Mouse (Mus musculus) cortical plate, adult 2 months (tissue): Measurements from ENCODE around the gene Lcmt1. TPM values are rescaled to one million over a fixed set of nuclear protein-coding genes. Genes with fewer than 3 reads are reported as not detected.
A peak's percentile ranks its signal among the peaks of the same experiment; 100 is the strongest.

Experiments used
- H3K27ac ChIP-seq: fragments of 200-500 bp; 2 replicates; pipeline ENCODE4 v1.5.1; 2012; ENCODE audit warnings: low read length, control low read depth, inconsistent platforms; ENCODE audit not compliant: insufficient read depth
- H3K4me1 ChIP-seq: fragments of 200-500 bp; 2 replicates; pipeline ENCODE4 v1.6.1; 2011; ENCODE audit warnings: low read length; ENCODE audit not compliant: control insufficient read depth, insufficient read depth
- H3K4me3 ChIP-seq: fragments of 200-500 bp; 2 replicates; pipeline ENCODE4 v1.5.1; 2011; ENCODE audit warnings: mild to moderate bottlenecking, low read length, control low read depth; ENCODE audit not compliant: insufficient read depth
- CTCF ChIP-seq: fragments of 200-500 bp; IDR thresholded peaks from 2 replicates; pipeline ENCODE4 v1.5.1; 2011; ENCODE audit warnings: mild to moderate bottlenecking, control low read depth, low read length; ENCODE audit not compliant: insufficient read depth; ENCODE audit errors: extremely low read depth
- POLR2A ChIP-seq: fragments of 200-500 bp; IDR thresholded peaks from 2 replicates; pipeline ENCODE4 v1.6.1; 2011; ENCODE audit warnings: mild to moderate bottlenecking, low read length, control low read depth; ENCODE audit not compliant: insufficient read depth; ENCODE audit errors: extremely low read depth
- polyA plus RNA-seq: library from polyadenylated mRNA; depleted of rRNA; stranded (reverse); fragments of >200 nt; gene quantifications from 2 replicates; pipeline ENCODE4 v1.2.3, GENCODE M21; 2012

Gene Lcmt1
- polyA plus RNA-seq, 1 experiment, result 97.5 TPM

DNA sequence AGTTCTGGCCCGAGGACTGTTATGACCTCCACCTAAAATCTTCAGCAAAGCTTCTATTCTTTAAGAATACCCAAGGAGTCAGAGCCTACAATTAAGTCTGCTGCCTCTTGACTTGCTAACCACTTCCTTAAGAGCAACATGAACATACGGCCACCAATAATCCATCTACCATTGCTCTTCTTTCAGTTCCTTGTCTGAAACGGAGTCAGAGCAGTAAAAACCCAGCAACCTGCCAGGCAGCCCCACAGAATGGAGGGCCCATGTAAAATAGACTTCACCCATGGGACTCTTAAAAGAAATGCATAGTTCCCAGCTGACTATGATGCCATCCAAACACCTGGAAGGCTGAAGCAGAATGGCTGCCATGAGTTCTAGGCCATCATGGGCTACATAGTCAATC lies 13.4 kb upstream of the Lcmt1 start:
- H3K4me3 ChIP-seq, result no peak overlapping the region
- H3K4me1 ChIP-seq, result no peaks in the 10 kb centered on the region
- TF ChIP-seq CTCF (no peak), POLR2A (no peak)
- no peak overlapping the region for H3K27ac ChIP-seq

DNA sequence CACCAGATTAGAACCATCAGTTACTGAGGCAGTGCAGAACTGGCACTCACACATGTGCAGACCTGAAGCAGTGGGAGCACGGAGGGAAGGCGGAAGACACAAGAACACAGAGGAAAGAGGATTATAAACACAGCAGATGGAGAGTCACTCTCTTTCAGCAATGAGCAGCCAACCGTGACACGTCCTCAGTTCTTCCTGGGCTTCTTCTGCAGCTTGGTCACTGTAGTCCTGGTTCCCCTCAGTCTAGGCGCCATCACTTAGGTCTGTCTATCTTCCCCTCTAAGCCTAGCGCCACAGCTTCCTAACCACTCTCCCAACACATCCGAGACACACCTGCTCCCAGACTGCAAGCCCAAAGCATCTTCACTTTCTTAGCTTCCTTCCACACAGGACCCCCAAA lies 10.5 kb upstream of the Lcmt1 start:
- Histone ChIP-seq H3K4me1 (peaks cover 3% of the 10 kb centered on the region), H3K4me3 (no peak overlapping the region), H3K27ac (no peak overlapping the region)
- TF ChIP-seq CTCF (no peak), POLR2A (no peak)

- Histone ChIP-seq H3K4me3 (no peak overlapping the region), H3K27ac (no peak overlapping the region), H3K4me1 (peaks cover 7% of the 10 kb centered on the region)
- TF ChIP-seq POLR2A (no peak), CTCF (no peak)
Observed at GRCm38 (mm10) chr7:123360185-123360584, 9.4 kb upstream of the Lcmt1 start.

DNA sequence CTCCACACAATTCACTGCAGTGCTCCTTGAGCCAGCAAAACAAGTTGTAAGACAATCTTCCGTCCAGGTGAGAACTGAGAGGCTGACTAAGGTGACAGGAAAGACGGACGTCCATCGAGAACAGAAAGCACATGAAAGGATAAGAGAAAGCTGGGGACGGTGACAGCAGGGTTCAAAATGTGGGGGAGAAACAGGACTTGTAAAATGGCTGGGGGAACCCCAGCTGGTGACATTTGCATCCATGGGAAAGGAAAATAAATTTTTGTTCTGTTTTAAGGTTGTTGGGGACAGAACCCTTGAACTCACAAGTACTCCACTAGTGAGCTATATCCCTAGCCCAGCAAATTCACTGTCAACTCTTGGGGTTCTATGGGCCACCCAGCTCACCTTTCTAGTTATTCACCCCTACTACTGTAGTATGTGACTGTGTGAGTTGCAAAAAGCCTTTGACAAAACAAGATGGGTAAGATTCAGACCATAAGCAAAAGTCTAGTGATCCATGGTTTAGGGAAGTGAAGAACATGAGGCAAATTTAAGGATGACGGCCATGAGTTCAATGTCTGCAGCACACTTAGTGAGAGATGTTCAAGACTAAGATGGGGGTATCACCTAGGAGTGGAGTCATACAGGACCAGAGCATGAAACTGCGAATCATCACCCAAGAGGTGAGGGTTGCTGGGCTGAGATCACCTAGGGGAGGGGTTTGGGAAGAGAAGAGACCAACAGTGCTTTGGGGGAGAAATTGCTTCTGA lies 8.2 kb upstream of the Lcmt1 start:
- no peak overlapping the region for H3K27ac ChIP-seq
- H3K4me3 ChIP-seq, result no peak overlapping the region
- peaks cover 7% of the 10 kb centered on the region for H3K4me1 ChIP-seq
- no peak for TF ChIP-seq POLR2A
- TF ChIP-seq CTCF, result no peak

DNA sequence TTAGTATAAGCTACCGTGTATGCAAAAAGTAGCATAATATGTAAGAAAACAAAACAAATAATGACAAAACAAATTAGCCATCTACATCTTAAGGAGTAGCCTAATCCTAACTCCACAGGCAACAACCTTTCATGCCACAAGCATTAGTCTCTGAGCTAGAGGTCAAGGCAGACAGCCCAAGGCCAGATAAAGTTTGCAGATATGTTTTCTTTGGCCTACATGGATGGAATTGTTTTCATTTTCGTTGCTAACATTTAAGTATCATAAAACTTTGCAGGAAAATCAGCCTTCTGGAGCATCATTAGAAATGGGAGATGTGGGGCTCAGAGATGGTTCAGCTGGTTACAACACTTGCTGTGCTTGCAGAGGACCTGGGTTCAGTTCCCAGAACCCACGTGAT lies 6.8 kb upstream of the Lcmt1 start:
- Histone ChIP-seq H3K27ac (no peak overlapping the region), H3K4me3 (no peak overlapping the region), H3K4me1 (peaks cover 13% of the 10 kb centered on the region)
- no peak for TF ChIP-seq CTCF
- no peak for TF ChIP-seq POLR2A

DNA sequence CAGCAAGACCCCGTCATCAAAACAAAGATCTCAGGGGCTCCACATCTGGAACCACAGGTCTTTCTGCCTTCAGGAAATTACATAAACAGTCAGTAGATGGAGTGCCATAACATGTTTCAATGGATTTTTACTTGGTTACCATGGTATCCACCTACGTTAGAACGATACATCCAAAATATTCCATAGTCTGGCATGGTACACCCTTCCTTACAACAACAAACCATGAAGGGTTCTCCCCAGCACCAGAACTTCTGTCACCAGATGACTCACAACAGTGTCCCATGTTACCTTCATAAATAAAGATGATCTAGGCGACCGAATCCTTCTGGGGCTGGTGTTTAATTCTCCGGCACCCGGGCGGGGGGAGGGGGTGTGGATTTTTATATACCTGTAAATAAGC lies 5.6 kb upstream of the Lcmt1 start:
- no peak overlapping the region for H3K27ac ChIP-seq
- peaks cover 14% of the 10 kb centered on the region for H3K4me1 ChIP-seq
- TF ChIP-seq POLR2A, result no peak
- TF ChIP-seq CTCF, result no peak
- H3K4me3 ChIP-seq, result no peak overlapping the region

DNA sequence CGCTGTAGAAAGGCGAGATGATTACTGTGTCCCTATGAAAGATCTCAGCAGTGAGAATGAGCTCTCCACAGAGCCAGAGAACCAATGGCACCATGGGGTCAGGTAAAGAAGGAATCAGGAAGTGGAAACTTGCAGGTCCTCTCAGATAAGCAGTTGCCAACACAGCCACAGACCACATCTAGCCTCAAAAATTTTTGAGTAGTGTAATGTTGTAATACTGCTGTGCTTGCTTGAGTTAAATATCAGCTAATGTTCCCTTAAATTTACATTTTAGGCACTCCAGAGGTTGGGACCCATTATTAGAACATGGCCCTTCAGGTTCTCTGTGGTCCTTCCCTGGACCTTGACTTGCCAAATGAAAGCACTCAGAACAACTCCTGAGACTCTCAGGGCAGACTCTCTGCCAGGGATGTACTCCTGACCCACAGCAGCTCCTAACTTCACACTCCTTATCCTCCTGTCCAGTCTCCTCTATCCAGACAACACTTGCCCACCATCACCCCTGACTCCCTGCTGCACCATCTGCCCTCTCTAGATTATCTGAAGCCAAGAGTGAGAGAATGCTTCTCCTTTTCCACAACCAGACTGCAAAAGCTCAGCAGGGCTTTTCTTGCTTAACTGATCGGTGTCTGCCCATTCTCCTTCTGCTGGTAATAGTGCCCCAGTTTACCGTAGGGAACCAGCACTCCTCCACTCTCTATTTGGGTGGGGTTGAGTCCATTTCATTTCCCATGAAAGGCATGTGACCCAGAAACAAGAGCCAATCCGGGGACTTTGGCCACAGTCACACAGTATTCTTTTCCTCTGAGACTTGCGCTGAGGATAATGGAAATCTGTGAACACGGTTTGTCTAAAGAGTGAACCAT lies 3.5 kb upstream of the Lcmt1 start:
- Histone ChIP-seq H3K4me1 (peaks cover 16% of the 10 kb centered on the region), H3K27ac (0 out of 2 replicates have a peak overlapping the region, but pooled peaks have one; percentile 16), H3K4me3 (no peak overlapping the region)
- TF ChIP-seq CTCF (no peak), POLR2A (no peak)

- no peak overlapping the region for H3K4me3 ChIP-seq
- TF ChIP-seq CTCF, result no peak
- no peak for TF ChIP-seq POLR2A
- H3K27ac ChIP-seq, result peak overlapping the region; percentile 16; the same call in 1 of the 2 replicates
- peaks cover 16% of the 10 kb centered on the region for H3K4me1 ChIP-seq
Observed at GRCm38 (mm10) chr7:123366806-123367205, 2.8 kb upstream of the Lcmt1 start.

DNA sequence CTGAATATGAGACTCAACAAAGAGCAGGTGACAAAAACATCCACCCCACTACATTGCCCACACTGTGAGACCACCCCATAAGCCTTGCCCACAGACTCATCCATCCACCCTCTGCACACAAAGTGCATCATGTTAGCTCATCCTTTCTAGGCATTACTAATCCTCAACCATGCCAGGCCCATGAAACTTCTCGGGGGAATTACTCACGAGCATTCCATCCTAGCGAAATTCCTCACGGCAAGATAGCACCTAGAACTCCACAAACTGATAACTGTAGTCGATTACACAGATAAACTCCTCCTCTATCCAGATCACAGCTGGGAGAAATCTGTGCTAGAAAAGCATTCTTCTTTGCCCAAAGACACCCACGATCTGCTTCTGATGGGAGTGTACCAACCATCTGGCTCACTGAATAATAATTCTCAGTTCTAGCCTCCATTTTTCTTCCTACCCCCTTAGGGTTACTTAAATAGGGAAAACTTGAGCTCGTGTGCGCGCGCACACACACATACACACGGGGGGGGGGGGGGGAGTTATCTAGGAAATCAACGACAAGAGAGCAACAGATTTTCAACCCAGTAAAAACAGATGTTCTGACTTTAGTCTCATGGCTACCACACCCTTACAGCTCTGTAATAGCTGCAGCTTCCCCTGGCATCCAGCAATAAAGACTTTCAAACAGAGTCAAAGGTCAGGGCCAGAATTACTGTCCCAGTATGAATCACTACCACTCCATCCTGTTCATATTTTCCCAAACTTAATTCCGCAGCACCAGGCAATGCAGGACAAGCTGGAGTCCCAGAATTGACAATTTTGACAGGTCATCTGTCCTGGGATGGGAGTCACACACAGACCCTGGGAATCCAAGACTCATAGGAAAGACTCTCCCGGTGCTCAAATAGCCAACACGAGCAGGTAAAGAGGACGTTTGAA lies 2.1 kb upstream of the Lcmt1 start:
- H3K4me3 ChIP-seq, result no peak overlapping the region; the same call in 1 of the 2 replicates
- no peak for TF ChIP-seq CTCF
- no peak for TF ChIP-seq POLR2A
- H3K27ac ChIP-seq, result peak overlapping the region; percentile 16; the same call in 1 of the 2 replicates
- H3K4me1 ChIP-seq, result peaks cover 16% of the 10 kb centered on the region
